Mouse (Mus musculus) hindbrain, embryonic 14.5 days (tissue): ENCODE measurements at regions not wholly inside any gene's neighbourhood (a gene's known extent, or its start where the extent isn't known, plus 50 kb on each side); places are given as distances from the start of the nearest gene placed in this dataset.
A peak's percentile ranks its signal among the peaks of the same experiment; 100 is the strongest.

ENCODE experiments used
- ATAC-seq: fragments of 200-750 bp; cut with Nextera tagmentation; 2 replicates; pipeline ENCODE4 v1.8.0; 2017; ENCODE audit warnings: moderate number of reproducible peaks, mild to moderate bottlenecking, moderate TSS enrichment, moderate library complexity; ENCODE audit not compliant: low FRiP score
- DNase-seq: peaks from one replicate; pipeline ENCODE4 v3.0.0-alpha.2; 2015; ENCODE audit warnings: low spot score
- H3K27ac ChIP-seq: fragments of 300-500 bp; sonication (generic); 2 replicates; pipeline ENCODE4 v1.5.1; 2014; ENCODE audit warnings: mild to moderate bottlenecking, moderate library complexity
- H3K27me3 ChIP-seq: fragments of 300-500 bp; sonication (generic); 2 replicates; pipeline ENCODE4 v1.6.1; 2014; ENCODE audit warnings: mild to moderate bottlenecking, low read length, mixed read lengths; ENCODE audit not compliant: control insufficient read depth, insufficient read depth
- H3K36me3 ChIP-seq: fragments of 300-500 bp; sonication (generic); replicated peaks from 2 replicates; pipeline ENCODE4 v1.6.1; 2014; ENCODE audit not compliant: control insufficient read depth, insufficient read depth
- H3K4me1 ChIP-seq: fragments of 300-500 bp; sonication (generic); replicated peaks from 2 replicates; pipeline ENCODE4 v1.6.1; 2014; ENCODE audit warnings: antibody characterized with exemption, low read length, mixed read lengths; ENCODE audit not compliant: control insufficient read depth, insufficient read depth
- H3K4me2 ChIP-seq: fragments of 300-500 bp; sonication (generic); replicated peaks from 2 replicates; pipeline ENCODE4 v1.6.1; 2014; ENCODE audit warnings: mild to moderate bottlenecking, moderate library complexity
- H3K4me3 ChIP-seq: fragments of 300-500 bp; sonication (generic); replicated peaks from 2 replicates; pipeline ENCODE4 v1.5.1; 2014; ENCODE audit warnings: mild to moderate bottlenecking, low read length
- H3K9ac ChIP-seq: fragments of 300-500 bp; sonication (generic); 2 replicates; pipeline ENCODE4 v1.6.1; 2014
- H3K9me3 ChIP-seq: fragments of 300-500 bp; sonication (generic); 2 replicates; pipeline ENCODE4 v1.6.1; 2016; ENCODE audit warnings: low read length; ENCODE audit not compliant: control insufficient read depth
- WGBS: fragments of 180-500 bp; shearing (Covaris S2); extraction: QIAGEN DNeasy Blood & Tissue Kit; methylation state at CpG from one replicate; pipeline ENCODE4 v1.1.7; 2014; 5-methylcytosine and 5-hydroxymethylcytosine counted together

GRCm38 (mm10) chr11:56193426-56193825, 152.6 kb upstream of the Nmur2 start:
- Histone ChIP-seq H3K4me2 (no peak overlapping the region), H3K4me1 (no peaks in the 10 kb centered on the region), H3K9me3 (no peaks in the 10 kb centered on the region), H3K27ac (no peak overlapping the region), H3K9ac (no peak overlapping the region), H3K4me3 (no peak overlapping the region), H3K27me3 (no peaks in the 10 kb centered on the region), H3K36me3 (no peaks in the 10 kb centered on the region)
- ATAC-seq (no peak), DNase-seq (no peak)
- WGBS, result 60% methylated on average over 2 of the region's 2 CpGs

- H3K36me3 ChIP-seq, result no peaks in the 10 kb centered on the region
- no peak overlapping the region for H3K27ac ChIP-seq
- H3K4me2 ChIP-seq, result no peak overlapping the region
- no peaks in the 10 kb centered on the region for H3K9me3 ChIP-seq
- WGBS, result 95% methylated on average over 1 of the region's 1 CpGs
- no peak for ATAC-seq
- H3K9ac ChIP-seq, result no peak overlapping the region
- no peak overlapping the region for H3K4me3 ChIP-seq
- no peak for DNase-seq
- H3K4me1 ChIP-seq, result no peaks in the 10 kb centered on the region
- no peaks in the 10 kb centered on the region for H3K27me3 ChIP-seq
Measured at GRCm38 (mm10) chr11:56173895-56174294, 133.1 kb upstream of the Nmur2 start.

- Histone ChIP-seq H3K4me2 (no peak overlapping the region), H3K27me3 (no peaks in the 10 kb centered on the region), H3K36me3 (no peaks in the 10 kb centered on the region), H3K4me1 (no peaks in the 10 kb centered on the region), H3K4me3 (no peak overlapping the region), H3K9me3 (no peaks in the 10 kb centered on the region), H3K9ac (no peak overlapping the region), H3K27ac (no peak overlapping the region)
- ATAC-seq (no peak), DNase-seq (no peak)
- WGBS, result 95% methylated on average over 3 of the region's 3 CpGs
Measured at GRCm38 (mm10) chr11:56173246-56173645, 132.4 kb upstream of the Nmur2 start.

- H3K9ac ChIP-seq, result no peak overlapping the region
- H3K9me3 ChIP-seq, result no peaks in the 10 kb centered on the region
- H3K36me3 ChIP-seq, result no peaks in the 10 kb centered on the region
- no peak overlapping the region for H3K4me3 ChIP-seq
- WGBS, result 67% methylated on average over 9 of the region's 9 CpGs
- ATAC-seq (no peak), DNase-seq (no peak)
- H3K27me3 ChIP-seq, result no peaks in the 10 kb centered on the region
- no peaks in the 10 kb centered on the region for H3K4me1 ChIP-seq
- H3K4me2 ChIP-seq, result no peak overlapping the region
- no peak overlapping the region for H3K27ac ChIP-seq
Measured at GRCm38 (mm10) chr11:56169576-56169975, 128.8 kb upstream of the Nmur2 start.

- H3K4me2 ChIP-seq, result no peak overlapping the region
- H3K4me1 ChIP-seq, result no peaks in the 10 kb centered on the region
- H3K27me3 ChIP-seq, result no peaks in the 10 kb centered on the region
- H3K9ac ChIP-seq, result no peak overlapping the region
- H3K4me3 ChIP-seq, result no peak overlapping the region
- no peaks in the 10 kb centered on the region for H3K36me3 ChIP-seq
- no peak overlapping the region for H3K27ac ChIP-seq
- H3K9me3 ChIP-seq, result no peaks in the 10 kb centered on the region
- ATAC-seq (no peak), DNase-seq (no peak)
- WGBS, result 37% methylated on average over 2 of the region's 2 CpGs
Measured at GRCm38 (mm10) chr11:56166849-56167248, 126.0 kb upstream of the Nmur2 start.

- 79% methylated on average over 5 of the region's 5 CpGs for WGBS
- no peaks in the 10 kb centered on the region for H3K9me3 ChIP-seq
- DNase-seq (no peak), ATAC-seq (no peak)
- no peaks in the 10 kb centered on the region for H3K4me1 ChIP-seq
- H3K4me3 ChIP-seq, result no peak overlapping the region
- no peaks in the 10 kb centered on the region for H3K27me3 ChIP-seq
- H3K36me3 ChIP-seq, result no peaks in the 10 kb centered on the region
- no peak overlapping the region for H3K9ac ChIP-seq
- H3K27ac ChIP-seq, result no peak overlapping the region
- no peak overlapping the region for H3K4me2 ChIP-seq
Measured at GRCm38 (mm10) chr11:56165759-56166158, 124.9 kb upstream of the Nmur2 start.

GRCm38 (mm10) chr11:56160286-56160685, 119.5 kb upstream of the Nmur2 start:
- Histone ChIP-seq H3K36me3 (no peaks in the 10 kb centered on the region), H3K4me1 (peaks cover 8% of the 10 kb centered on the region; the same call in 1 of the 2 replicates), H3K27me3 (no peaks in the 10 kb centered on the region), H3K4me3 (no peak overlapping the region), H3K9me3 (no peaks in the 10 kb centered on the region), H3K4me2 (no peak overlapping the region), H3K9ac (no peak overlapping the region), H3K27ac (no peak overlapping the region)
- no peak for ATAC-seq
- 45% methylated on average over 2 of the region's 2 CpGs for WGBS
- no peak for DNase-seq

GRCm38 (mm10) chr11:56159412-56160074, 118.7 kb upstream of the Nmur2 start:
- ATAC-seq, result peak; percentile 69; the same call in 1 of the 2 replicates
- H3K36me3 ChIP-seq, result no peaks in the 10 kb centered on the region
- no peaks in the 10 kb centered on the region for H3K27me3 ChIP-seq
- H3K27ac ChIP-seq, result peak overlapping the region; percentile 55
- H3K9ac ChIP-seq, result no peak overlapping the region
- 25% methylated on average over 10 of the region's 10 CpGs for WGBS
- no peak overlapping the region for H3K4me3 ChIP-seq
- peak; percentile 86 for DNase-seq
- H3K4me2 ChIP-seq, result 0 out of 2 replicates have a peak overlapping the region, but pooled peaks have one; percentile 17
- H3K9me3 ChIP-seq, result no peaks in the 10 kb centered on the region
- peaks cover 8% of the 10 kb centered on the region; the same call in 1 of the 2 replicates for H3K4me1 ChIP-seq

GRCm38 (mm10) chr11:56150825-56151342, 110.1 kb upstream of the Nmur2 start:
- Histone ChIP-seq H3K27me3 (peaks cover 6% of the 10 kb centered on the region; the same call in 1 of the 2 replicates), H3K9ac (no peak overlapping the region), H3K27ac (no peak overlapping the region), H3K4me3 (no peak overlapping the region), H3K9me3 (no peaks in the 10 kb centered on the region), H3K4me1 (no peaks in the 10 kb centered on the region), H3K4me2 (no peak overlapping the region), H3K36me3 (no peaks in the 10 kb centered on the region)
- WGBS, result 17% methylated on average over 13 of the region's 13 CpGs
- DNase-seq, result no peak
- ATAC-seq, result no peak
